Mouse (Mus musculus) frontal cortex, adult (tissue): Measurements from ENCODE around the gene Dcaf8.
"Not testable (repeated sequence)": the region's sequence is repeated elsewhere in the genome, so short reads cannot be mapped to it uniquely, and the experiment has no call there.

Source experiments
- ATAC-seq: cut with Nextera tagmentation; 2 replicates; pipeline ENCODE4 v1.9.2; 2017; ENCODE audit warnings: mild to moderate bottlenecking, moderate library complexity, mixed read lengths; ENCODE audit not compliant: low TSS enrichment

The Dcaf8 gene

GRCm38 (mm10) chr1:172218164-172218910, 70.5 kb downstream of the Dcaf8 start:
- ATAC-seq, result no peak

- no peak for ATAC-seq
Measured at GRCm38 (mm10) chr1:172219451-172220406, 71.8 kb downstream of the Dcaf8 start, which contains the start of gene Casq1. Gene Casq1 (minus strand): TSS chr1:172219868.

GRCm38 (mm10) chr1:172220414-172220813, 72.5 kb downstream of the Dcaf8 start:
- ATAC-seq, result 0 out of 2 replicates have a peak, but pooled peaks have one; percentile 13

DNA sequence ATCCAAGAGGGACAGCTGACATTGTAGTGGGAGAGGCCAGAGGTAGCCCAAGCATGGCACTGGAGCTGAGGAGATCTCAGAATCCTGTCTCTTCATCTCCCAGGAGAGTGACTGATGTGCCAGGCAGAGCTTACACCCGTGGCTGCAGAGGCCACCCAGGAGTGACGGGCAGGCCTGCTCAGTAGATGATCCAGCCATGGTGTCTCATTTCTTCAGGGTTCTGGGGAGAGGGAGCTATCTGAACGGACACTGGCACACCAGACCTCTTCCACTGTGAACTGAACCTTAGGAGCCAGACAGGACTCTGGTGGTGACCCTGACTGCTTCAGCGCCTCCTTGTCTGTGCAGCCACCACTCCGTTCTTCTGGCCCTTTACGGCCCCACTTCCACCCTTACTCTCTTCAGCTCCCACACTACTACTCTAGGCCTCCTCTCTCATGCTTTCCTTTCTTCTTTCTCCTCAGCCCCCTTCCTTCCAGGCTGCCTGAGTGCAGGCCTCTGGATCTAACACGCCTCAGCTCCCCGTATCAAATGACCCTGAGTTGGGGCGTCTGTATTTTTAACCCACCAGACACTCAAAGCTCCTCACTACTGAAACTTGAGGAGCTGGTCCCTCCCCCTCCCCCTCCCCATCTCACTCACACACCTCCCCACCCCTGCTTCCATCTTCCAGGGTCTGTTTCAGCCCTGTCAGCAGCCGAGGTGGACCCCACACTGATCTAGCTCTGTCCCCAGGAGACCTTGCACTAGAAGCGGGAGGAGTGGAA, 73.6 kb downstream of the Dcaf8 start:
- ATAC-seq, result no peak

DNA sequence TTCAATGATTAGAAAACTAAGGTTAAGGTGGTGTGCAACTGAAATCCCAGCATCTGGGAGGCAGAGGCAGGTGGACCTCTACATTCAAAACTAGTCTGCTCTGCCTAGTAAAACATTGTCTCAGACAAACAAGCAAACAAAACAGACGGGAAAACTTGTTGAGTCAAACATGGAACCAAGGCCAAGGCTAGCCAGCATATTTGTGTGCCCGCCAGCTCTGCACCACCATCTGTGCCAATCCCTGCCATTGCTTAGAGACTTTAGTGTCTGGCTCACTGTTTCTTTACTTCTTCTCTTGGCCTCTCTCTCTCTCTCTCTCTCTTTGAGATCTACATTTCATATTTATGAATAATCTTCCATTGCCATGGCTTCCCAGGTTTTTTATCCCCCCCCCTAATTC, 80.3 kb downstream of the Dcaf8 start:
- ATAC-seq, result no peak

- ATAC-seq, result no peak
Measured at GRCm38 (mm10) chr1:172229215-172229614, 81.3 kb downstream of the Dcaf8 start.

- no peak for ATAC-seq
Measured at GRCm38 (mm10) chr1:172240945-172241708, 93.2 kb downstream of the Dcaf8 start.

GRCm38 (mm10) chr1:172242401-172242800, 94.5 kb downstream of the Dcaf8 start:
- no peak for ATAC-seq

DNA sequence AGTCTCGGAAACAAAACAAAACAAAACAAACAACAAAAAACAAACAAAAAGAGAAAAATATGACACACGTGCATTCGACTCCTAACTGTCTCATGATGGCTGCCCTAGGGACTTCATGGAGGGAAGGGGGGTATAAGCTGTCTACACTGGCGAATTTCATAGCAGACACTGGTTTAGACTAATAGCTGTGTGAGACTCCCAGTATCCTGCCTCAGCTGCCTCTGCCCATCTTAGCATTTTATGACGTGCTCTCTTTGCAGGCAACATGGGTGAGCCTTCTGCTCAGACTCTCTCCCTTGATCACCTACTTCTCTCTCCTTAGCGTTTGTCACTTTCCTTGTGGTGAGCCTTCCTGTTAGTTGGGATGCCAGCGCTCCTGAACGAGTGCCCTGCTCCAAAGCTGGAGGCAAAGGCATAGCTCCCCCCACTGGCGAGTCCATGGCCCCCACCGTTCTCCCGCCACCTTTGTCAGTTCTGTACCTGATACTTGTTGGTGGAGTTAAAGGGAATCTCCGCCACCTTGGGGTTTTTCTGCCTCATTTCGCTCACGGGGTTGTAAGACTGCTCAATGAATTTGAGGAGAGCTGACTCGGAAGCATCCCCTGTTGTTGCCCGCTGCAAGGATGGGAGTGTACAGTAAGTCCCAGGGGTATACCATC, 95.8 kb downstream of the Dcaf8 start:
- ATAC-seq, result no peak

DNA sequence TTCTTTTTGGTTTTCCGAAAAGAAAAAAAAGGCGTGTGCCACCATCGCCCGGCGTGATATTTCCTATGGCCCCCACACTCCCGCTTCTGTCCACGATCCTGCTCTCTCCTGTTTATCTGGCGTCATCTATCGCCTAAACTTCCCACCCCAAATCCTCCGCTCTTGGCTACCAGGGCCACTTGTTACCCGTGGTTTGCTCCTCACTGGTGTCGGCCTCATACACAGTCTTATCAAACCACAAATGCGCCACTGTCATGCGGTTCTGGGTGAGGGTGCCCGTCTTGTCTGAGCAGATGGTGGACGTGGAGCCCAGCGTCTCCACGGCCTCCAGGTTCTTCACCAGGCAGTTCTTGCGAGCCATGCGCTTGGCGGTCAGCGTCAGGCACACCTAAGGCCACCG, 96.8 kb downstream of the Dcaf8 start:
- ATAC-seq, result not testable (repeated sequence)
